Mouse (Mus musculus) adrenal gland, postnatal 36 days (tissue): ENCODE measurements around the gene Slc25a47. TPM values are rescaled to one million over a fixed set of nuclear protein-coding genes. Genes with fewer than 3 reads are reported as not detected.
"Not testable (repeated sequence)": the region's sequence is repeated elsewhere in the genome, so short reads cannot be mapped to it uniquely, and the experiment has no call there.

ENCODE experiments used
- DNase-seq, 2 experiments: peaks; one replicate each; pipeline ENCODE4 v3.0.0; 2021; ENCODE audit warnings: mixed read lengths in 1 of 2
- total RNA-seq, 2 experiments: library from RNA; stranded (reverse); gene quantifications; 2 replicates each; pipeline ENCODE4 v1.2.3; 2021

Gene Slc25a47
- total RNA-seq, 2 experiments from 2014 or later, result 11.2 to 13.5 TPM

DNA sequence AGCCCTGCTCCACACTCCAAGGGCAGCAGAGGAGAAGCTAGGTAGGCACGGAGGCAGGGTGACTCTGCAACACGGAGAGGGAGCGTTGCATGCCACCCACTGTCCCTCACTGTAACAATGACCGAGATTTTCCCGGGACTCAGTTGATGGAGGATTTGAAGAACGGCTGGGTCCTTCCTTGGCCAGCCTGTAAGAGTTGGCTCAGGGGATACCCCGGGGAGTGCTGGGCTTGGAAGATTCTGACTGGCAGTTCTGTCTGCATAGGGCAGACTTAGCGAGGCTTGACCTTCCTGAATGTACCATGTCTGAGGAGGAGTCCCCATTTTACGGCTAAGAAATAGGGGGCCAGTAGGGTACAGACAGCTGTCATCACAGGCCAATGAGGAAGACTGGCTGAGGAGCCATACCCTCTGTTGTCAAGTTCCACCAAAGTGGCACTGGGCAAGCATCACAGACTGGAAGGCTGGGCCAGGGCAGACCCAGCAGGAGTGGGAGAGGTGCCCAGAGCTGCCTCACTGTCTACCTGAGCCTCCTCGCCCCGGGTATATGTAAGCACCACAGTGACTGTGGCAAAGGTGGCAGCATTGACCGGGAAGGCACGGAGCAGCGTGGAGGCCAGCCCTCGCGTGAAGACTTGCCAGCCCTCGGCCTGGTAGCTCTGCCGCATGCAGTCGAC is 9.4 kb upstream of the Slc25a47 start:
- DNase-seq, result no peak

DNA sequence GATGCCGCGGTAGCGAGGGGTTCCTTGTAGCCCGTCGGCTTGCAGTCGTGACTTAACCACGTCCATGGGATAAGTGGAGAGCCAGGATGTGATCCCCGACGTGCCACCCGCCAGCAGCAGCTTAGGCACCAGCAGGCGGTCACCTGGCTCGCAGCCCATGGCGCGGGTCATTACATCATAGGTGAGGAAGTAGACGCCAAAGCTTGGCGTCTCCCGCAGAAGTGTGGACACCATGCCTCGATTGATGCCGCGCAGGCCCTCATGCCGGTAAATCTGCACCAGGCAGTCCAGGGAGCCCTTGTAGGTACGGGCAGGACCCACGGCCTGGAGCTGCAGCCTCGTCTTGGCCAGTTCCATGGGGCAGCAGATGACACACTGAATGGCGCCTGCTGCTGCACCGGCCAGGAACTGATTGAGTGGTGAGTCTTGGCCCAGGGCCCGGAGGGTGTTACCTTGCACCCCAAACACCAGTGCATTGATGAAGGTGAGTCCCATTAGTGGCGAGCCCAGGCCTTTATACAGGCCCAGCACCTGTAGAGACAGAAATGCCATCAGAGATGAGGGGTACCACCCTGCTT is 8.8 kb upstream of the Slc25a47 start:
- no peak for DNase-seq

DNA sequence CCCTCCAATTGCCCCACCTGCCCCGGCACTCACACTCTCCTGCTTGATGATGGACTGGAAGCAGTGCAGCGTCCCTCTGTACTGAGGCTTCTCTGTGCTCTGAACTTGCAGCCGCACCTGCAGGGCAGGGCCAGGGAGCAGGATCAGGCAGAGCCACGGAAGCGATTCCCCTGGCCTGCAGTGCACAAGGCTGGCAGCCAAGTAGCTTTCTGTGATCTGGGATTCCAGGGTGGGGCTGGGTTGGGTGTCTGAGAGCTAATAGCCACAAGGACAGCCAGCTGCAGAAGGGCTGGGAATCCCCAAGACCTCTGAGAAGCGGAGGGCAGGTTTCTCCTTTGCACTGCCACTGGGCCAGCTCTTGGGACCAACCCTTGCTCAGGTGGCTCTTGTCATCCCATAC is 8.2 kb upstream of the Slc25a47 start:
- no peak for DNase-seq

DNA sequence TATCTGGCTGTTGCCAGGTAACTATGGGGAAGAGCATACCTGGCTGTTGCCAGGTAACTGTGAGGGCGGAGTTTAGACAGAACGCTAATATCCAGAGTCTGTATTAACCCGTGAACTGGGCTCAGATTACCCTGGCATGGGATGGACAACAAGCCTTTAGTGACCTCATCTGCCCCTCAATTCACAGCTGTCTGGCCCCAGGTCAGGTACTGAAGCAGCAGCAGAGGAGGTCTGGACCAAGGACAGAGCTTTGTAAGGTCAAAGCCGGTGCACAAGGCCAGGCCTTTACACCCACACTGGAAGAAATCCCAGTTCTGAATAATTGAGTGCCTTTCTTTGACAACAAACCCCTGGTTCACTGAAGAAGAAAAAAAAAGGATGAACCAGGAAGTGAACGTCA is 6.2 kb upstream of the Slc25a47 start:
- DNase-seq, result peak; percentile 50 to 68

DNA sequence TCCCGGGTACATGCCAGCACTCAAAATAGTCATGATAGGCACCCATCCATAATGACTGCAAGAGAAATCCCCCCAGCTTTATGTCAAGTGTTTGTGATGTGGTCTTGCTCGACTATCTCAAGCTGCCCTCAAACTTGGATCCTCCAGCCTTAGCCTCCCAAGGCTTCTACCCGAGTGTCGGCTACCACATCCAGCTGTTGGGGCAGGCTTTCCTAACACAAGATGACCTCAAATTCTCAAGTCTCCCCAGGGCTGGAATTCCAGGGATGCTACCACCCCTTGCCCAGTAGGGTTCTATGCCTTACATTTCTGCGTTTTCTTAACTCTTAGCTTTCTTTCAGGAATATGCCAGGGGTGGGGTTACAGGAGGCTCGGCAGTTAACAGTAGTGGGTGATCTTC is 5.5 kb upstream of the Slc25a47 start:
- no peak for DNase-seq

DNA sequence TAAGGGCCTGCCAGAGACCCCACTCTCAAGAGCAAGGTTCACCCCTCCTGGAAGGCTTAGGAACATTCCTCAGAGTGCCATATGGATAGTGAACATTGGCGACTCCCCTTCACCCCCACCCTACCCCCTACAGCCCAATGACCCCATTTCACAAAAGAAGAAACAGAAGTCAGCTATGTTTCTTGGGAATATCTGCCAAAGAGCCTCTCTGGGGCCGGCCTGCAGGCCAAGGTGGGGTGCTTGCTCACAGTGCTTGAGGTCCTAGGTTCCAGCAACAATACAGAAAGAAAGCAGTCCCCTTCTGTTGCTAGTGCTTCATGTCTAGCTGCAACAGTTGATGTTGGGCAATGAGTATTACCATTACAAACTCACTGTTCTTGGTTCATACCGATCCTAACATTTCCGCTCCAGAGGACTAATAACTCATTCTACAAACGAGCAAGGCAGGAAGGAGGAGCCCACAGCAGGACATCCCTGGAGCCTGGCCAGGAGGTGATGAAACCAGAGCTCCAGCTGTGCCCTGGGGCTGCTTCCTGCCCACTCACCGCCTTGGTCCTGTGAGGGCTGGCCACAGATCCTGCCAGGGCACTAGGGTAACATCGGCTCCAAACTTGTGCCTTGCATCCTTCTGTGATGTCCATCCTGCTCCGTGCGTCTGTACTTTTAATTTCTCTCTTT is 3.7 kb upstream of the Slc25a47 start:
- DNase-seq, result peak; percentile 97 to 98

DNA sequence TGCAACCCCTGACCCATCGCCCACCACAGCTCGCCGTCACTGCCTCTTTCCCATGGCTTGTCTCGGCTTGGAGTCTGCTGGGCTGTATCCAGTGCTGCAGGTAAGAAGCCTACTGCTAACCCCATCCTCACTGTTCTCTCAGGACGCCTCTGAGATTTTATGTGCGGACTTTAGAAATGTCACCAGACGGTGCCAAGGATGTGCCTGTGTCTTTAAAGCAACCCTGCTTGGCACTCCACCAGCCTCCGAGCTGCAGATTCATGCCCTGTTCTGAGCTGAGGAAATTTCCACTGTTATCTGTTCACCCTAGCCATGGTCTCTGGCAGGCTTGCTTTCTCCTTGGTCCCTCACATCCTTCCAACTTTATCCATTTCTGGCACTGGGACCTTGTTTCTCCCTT is 3.0 kb upstream of the Slc25a47 start:
- peak; percentile 84 to 87 for DNase-seq

DNA sequence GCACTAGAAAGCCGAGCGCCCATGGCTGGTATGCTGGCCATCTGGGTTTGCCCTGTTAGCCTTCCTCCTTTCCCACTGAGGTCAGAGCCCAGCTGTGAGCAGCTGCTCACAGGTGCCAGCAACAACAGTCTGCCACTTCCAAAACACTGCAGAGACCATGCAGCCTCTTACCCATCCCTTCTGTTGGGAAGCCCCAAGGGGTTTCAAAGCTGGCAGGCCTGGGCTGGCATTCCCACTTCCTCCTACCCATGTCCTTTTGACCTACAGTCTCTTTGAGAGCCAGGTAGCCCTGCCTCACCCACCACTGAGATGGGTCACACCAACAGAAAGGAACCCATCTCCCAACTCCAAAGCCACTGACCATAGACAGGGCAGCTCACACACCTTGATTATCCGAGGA is 2.4 kb upstream of the Slc25a47 start:
- DNase-seq, result no peak

DNA sequence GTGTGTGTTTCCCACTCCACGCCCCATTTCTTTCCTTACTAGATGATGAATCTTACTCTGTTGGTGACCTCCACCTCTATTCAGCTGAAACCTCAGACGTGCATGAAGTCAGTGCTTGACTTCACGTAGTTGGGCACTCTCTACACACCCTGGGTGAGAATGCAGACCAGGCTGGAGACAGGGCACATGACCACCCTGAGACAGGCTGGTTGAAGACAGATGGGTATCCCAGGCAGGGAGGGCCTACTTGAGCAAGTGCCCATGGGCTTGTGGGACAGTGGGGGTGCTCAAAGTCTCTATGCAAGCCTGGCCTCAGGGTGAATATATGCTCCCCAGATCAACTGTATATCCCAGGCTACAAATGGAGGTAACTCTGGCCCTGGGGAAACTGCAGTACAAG is 1.5 kb upstream of the Slc25a47 start:
- no peak for DNase-seq

DNA sequence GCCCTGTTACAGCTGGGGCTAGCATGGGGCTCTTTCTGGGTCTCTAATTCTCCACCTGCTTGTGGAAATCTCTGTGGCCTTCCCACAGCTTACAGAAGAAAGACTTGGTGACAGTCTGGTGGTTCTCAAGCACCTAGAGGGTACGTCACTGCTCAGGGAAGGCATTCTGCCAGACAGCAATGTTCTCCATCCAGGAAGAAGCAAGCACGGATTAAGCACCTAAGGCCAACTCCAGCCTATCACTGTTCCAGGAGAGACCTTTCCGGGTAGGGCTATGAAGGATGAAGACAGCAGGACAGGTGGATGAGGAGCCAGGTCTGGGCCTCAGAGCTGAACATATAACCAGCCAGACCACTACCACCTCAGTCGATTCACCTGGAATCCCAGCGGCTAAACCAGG is 1.1 kb upstream of the Slc25a47 start:
- no peak for DNase-seq

DNA sequence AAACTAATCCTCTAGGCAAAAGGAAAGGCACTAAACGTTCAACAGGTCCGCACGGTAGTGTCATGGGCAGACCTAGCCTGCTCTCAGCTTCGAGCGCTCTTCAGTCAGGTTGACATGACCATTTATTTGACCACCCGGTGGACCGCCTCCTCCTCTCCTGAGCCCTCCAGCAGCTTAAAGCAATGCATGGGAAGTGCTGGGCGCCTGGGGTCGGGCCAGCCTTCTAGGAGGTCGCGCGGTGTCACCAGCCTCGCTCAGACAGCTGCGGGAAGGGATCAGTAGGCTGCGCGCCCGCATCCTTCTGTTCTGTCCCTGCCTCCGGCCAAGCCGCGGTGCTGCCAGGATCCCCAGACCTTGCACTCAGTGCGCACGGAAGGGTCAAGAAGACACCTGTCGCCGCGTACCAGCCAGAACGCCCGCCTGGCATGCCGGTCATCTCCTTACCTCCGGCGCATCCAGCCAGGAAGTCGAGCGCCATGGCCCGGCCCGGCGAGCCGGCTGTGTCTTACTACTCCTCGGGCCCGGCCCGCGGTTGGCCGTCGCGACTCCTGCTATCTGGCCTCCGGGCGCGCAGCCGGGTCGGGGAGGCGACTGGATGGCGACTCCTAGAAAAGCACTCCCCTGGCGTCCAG is 522 bp upstream of the Slc25a47 start:
- no peak for DNase-seq

DNA sequence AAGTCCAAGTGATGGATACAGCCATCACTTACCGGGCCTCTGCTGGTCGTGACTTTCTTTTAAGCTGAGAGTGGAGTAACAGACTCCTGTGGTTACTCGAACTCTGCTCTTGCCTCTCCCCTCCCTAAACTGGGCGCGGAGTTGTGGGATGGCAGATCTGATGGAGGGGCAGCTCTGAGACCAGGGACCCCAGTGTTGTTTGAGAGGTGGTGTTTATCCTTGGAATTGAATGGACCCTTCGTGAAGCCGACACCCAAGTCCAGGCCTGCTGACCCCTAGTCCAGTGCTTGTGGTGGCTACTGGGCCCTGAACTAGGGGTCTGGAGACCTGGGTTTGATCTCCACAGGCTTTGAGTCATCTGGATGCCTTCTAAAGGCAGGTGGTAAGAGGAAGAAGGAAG is 876 bp downstream of the Slc25a47 start:
- DNase-seq, result no peak

DNA sequence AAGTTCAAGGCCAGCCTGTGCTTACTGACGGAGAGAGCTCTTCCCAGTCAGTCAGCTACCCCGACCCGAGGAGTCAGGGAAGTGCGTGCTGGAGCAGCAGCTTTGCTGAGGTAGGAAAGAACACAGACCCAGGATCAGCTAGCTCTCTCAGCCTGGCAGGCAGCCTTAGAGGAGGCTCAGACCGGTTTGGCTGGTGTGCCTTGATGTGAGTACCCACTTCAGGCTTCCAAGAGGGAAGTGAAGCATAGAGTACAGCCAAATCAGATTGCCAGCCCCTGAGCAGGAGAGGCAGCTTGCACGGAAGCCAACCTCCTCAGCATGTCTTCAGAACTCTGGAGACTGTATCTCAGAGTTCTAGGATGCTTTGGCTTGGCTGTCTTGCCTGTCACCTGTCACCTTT is 5.3 kb downstream of the Slc25a47 start:
- no peak for DNase-seq

DNA sequence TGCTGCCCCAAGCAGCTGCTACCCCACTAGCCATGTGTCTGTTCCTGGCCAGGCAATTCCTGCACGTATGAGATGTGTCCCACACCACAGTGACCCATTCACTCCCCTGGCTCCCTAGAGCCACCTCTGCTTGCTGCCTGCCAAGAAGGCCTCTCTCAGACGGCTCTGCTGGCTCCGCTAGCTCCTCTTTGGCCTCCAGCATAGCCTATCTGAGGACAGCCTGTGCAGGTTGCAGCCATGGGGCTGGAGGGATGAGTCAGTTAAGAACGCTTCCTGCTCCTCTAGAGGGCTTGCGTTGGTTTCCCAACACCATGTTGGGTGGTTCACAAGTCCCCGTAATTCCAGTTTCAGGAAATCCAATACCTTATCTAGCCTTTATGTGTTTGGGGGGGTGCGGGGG is 6.8 kb downstream of the Slc25a47 start:
- peak in 1 of 2 experiments; percentile 60 for DNase-seq

DNA sequence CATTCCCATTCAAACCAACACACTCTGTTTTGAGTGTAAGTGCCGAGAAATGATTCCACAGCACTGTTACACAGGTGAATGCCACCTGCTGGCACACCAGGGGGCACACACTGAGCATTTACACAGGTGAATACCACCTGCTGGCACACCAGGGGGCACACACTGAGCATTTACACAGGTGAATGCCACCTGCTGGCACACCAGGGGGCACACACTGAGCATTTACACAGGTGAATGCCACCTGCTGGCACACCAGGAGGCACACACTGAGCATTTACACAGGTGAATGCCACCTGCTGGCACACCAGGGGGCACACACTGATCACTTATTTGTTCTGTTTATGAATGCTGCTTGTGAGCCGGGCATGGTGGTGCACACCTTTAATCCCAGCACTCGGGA is 12.2 kb downstream of the Slc25a47 start:
- DNase-seq, result not testable (repeated sequence)

DNA sequence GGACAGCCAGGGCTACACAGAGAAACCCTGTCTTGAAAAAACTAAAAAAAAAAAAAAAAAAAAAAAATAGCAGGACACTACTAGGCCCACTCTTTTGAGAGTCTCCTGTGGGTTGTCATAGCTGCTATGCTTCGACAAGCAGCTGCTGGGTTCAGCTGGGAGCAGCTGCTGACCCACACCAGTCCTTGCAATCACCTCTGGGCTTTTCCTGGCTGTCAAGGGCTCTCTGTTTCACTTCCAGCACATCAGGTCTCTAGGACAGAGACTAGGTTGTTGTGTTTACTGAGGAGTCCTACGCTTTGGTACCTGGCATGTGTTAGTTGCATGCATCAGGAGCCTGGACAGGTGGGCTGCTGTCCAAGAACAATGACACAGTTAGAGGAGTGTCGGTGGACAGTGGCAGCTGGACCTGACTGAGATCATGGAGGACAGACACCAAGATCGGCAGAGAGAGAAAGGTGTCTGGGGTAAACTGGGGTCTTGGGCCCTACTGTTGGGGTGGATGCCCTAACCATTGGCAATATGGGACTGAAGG is 13.7 kb downstream of the Slc25a47 start:
- no peak for DNase-seq

DNA sequence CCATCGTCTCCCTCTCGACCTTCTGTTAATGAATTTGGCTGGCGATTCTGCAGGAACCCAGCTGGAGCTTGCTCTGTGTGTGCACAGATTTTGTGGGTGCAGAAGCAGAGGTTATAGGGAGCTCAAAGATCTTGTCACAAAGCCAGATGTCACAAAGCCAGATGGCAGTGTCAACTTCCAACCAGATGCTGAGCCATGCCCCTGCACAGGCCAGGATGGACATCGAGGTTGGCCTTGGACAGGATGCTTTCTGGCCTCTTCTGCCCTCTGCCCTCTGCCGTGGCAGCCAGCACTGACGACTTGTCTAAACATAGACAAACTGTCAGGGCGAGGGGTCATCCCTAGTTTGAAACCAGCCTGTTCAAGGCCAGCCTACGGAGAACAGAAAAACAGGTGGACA is 14.3 kb downstream of the Slc25a47 start:
- DNase-seq, result peak in 1 of 2 experiments; percentile 39

DNA sequence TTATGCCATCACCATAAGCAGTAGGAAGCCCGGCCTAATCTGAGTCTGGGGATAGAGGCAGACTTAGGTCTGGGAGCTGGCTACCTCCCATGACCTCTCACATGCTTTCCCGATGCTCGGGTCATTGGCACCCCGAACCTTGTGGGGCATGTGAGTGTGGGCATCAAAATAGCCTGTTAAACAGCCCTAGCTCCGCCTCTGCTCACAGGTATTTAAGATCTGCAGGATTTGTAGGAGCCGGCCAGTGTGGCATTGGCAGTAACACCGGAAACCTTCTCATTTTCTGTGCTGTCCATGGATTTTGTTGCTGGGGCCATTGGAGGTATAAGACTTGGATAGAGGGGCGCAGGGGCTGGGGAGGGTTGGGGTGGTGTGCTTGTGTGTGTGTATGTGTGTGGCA is 15.0 kb downstream of the Slc25a47 start:
- DNase-seq, result no peak

DNA sequence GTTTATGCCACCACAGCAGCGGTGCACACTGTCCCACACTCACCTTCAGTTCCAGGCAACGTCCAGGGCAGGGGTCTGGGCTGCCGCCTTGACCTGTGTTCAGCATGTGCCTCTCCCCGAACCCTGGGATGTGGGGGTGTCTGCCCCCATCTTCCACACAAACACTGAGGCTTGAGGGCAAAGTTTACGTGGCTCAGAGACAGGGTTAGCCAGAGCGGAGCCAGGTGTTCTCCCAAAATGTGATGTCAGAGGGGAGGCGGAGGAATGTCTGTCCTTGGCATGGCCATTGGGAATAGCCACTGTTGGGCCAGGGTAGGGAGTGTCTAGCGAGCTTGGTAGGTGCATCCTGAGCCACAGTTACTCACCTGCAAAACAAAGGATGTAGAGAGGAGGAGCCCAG is 17.0 kb downstream of the Slc25a47 start:
- no peak for DNase-seq

DNA sequence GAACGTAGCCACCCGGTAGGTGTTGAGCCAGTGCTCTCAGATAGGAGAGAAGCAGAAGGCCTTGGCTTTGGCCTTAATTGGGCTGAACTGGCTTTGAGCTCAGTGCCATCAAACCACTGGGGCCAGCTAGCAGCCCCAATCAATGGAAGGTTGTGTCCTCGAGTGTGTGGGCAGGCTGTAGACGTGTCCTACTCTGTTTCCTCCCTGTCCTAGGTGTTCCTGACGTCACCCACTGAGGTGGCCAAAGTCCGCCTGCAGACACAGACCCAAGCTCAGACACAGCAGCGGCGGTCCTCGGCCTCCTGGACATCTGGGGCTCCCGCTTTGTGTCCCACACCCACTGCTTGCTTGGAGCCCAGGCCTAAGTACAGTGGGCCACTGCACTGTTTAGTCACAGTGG is 19.2 kb downstream of the Slc25a47 start:
- no peak for DNase-seq

DNA sequence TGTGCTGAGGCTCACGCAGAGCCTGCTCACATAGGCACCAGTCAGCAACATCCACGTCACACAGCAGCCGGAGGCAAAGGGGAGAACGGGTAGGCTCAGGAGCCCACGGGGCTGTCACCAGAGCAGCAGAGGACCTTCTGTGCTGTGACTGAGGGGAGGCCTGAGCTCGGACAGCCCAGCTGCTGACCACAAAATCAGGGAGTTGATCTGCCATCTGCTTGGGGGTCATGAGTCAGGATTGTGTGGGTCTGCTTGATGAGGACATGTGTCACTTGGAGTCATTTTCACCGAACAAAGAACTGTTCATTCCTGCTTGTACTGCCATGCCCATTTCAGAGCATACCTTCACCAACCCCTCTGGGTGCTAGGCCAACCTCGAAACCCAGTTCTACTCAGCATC is 20.3 kb downstream of the Slc25a47 start:
- DNase-seq, result no peak

DNA sequence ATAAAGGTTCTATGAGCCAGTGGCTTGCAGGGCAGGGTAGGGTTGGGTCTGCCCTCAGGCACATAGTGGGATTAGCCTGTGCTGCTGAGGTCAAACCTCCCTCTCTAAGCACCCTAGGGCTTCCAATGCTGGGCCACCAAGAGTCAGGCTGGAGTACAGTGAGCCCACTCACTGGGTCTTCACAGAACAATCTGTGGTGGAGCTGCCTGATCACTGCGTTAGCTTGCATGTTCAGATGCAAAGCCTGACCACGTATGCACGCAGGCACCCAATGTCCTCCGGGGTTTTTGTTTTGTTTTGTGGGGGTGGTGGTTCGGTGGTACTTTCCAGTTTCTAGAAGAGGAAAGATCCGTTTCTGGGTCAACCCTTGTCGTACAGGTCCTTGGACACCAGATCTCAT is 21.3 kb downstream of the Slc25a47 start:
- no peak for DNase-seq

DNA sequence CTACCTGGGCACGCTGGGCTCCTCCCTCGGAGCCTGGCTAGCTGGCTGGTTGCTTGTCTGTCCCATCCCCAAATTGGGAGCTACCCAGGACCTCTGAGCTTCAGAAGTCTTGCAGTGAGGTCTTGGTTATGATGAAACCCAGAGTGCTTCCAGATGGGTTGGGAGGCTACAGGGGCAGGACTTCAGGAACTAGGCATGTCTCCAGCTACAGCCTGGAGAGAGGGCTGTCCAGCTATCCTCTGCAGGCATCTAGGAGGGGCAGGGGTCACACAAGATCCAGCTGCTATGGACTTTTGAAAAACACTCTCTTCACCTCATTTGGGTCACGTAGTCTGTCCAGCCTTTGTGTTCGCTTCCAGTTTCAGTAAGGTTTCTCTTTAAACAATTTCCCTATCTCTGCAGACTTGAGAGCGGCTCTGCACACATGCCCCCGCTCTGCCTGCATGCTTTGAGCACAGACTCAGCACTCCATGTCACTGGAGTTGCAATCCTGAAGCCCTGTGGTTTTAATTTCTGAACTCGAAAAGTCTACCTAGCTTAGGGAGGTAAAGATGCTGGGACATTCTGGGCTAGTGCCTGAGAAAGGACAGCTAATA is 21.8 kb downstream of the Slc25a47 start:
- DNase-seq, result no peak
